Mouse (Mus musculus): ENCODE measurements around the gene Dpp7.
A peak's percentile ranks its signal among the peaks of the same experiment; 100 is the strongest.

Dpp7 gene

DNA sequence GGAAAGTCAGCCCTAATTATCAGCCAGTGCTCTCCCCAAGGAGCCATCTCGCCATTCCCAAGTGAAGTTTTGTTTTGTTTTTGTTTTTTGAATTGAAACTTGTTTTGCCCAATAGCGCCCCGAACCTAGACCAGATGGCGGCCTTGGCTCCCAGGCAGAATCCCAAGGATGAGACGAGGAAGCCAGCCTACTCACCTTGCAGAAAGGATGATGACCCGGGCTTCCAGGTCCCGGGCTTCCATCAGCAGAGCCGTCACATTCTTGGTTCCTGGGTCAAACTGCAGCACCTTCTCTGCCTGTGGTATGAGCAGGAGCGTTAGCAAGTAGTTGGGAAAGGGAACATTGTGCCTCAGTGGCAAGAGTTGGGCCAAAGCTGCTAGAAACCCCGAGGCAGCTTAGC, 46.0 kb downstream of the Dpp7 start:
- peak; percentile 51 to 53 for DNase-seq

GRCm38 (mm10) chr2:25305587-25306359, 50.4 kb downstream of the Dpp7 start:
- no peak for DNase-seq

GRCm38 (mm10) chr2:25304657-25305541, 51.3 kb downstream of the Dpp7 start:
- DNase-seq: peak in 1 of 2 experiments; percentile 32

DNA sequence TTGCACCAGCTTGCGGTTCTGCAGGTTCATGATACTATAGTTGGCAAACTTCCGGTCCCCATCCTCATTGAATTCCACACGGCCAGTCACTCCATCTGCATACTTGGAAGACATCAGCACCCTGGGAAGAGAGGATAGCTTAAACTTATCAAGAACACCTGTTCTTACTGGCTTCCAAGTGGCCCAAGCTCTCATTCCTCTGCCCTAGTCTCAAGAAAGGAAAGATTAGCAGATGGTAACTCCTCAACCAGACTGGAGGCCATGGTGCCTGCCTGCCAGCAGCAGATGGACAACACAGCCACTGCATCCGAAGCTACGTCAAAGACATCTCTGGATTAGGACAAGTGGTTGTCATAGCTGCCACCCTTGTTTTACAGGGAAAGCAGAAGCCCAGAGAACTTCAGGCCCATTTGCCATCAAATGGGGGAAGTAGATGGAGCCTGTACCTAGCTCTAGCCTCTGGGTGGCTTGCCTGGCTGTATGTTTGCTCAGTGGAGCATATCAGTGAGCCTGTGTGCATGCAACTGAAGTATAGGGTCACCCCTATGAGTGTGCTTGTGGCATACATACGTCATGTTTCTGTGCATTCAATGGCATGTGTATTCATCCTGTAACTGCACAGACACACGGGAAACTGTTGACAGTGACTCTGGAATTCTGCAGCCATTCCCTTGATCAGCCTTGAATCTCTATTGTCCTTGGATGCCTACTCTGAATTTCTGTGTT, 52.1 kb downstream of the Dpp7 start:
- DNase-seq: peak; percentile 71 to 75

- DNase-seq: no peak
Observed at GRCm38 (mm10) chr2:25303452-25303851, 52.7 kb downstream of the Dpp7 start.

Data from cerebellum, postnatal 36 days (tissue).